Mouse (Mus musculus) forebrain, embryonic 13.5 days (tissue): ENCODE results near the gene Fat3. TPM values are rescaled to one million over a fixed set of nuclear protein-coding genes. Genes with fewer than 3 reads are reported as not detected.
A peak's percentile ranks its signal among the peaks of the same experiment; 100 is the strongest.

Source experiments
- ATAC-seq: fragments of 200-750 bp; cut with Nextera tagmentation; 2 replicates; pipeline ENCODE4 v1.8.0; 2017
- H3K27ac ChIP-seq: fragments of 300-500 bp; sonication (generic); 2 replicates; pipeline ENCODE4 v1.5.1; 2015; ENCODE audit warnings: inconsistent platforms, mild to moderate bottlenecking, moderate library complexity
- H3K27me3 ChIP-seq: fragments of 300-500 bp; sonication (generic); 2 replicates; pipeline ENCODE4 v1.6.1; 2015; ENCODE audit warnings: mild to moderate bottlenecking, inconsistent platforms
- H3K36me3 ChIP-seq: fragments of 300-500 bp; sonication (generic); 2 replicates; pipeline ENCODE4 v1.6.1; 2015; ENCODE audit warnings: mild to moderate bottlenecking, inconsistent platforms; ENCODE audit not compliant: poor library complexity, severe bottlenecking
- H3K4me1 ChIP-seq: fragments of 300-500 bp; sonication (generic); 2 replicates; pipeline ENCODE4 v1.6.1; 2015; ENCODE audit warnings: inconsistent platforms
- H3K4me2 ChIP-seq: fragments of 300-500 bp; sonication (generic); 2 replicates; pipeline ENCODE4 v1.6.1; 2015; ENCODE audit warnings: inconsistent platforms, mild to moderate bottlenecking, moderate library complexity
- H3K4me3 ChIP-seq: fragments of 300-500 bp; sonication (generic); 2 replicates; pipeline ENCODE4 v1.5.1; 2015; ENCODE audit warnings: mild to moderate bottlenecking, inconsistent platforms
- H3K9ac ChIP-seq: fragments of 300-500 bp; sonication (generic); 2 replicates; pipeline ENCODE4 v1.6.1; 2015; ENCODE audit warnings: mild to moderate bottlenecking, inconsistent platforms
- H3K9me3 ChIP-seq: fragments of 300-500 bp; sonication (generic); replicated peaks from 2 replicates; pipeline ENCODE4 v1.6.1; 2016; ENCODE audit warnings: inconsistent platforms
- WGBS: fragments of 180-500 bp; shearing (Covaris S2); methylation state at CpG from one replicate; pipeline ENCODE4 v1.1.7; 2015; 5-methylcytosine and 5-hydroxymethylcytosine counted together
- polyA plus RNA-seq: library from polyadenylated mRNA; unstranded; fragments of >200 nt; fragmentation: Nextera tagmentation; extraction: Ambion mirVana; gene quantifications from 2 replicates; pipeline ENCODE4 v1.2.1, GENCODE M21; 2015

Gene Fat3
- polyA plus RNA-seq, result 10.3 and 13.0 TPM in 2 replicates

DNA sequence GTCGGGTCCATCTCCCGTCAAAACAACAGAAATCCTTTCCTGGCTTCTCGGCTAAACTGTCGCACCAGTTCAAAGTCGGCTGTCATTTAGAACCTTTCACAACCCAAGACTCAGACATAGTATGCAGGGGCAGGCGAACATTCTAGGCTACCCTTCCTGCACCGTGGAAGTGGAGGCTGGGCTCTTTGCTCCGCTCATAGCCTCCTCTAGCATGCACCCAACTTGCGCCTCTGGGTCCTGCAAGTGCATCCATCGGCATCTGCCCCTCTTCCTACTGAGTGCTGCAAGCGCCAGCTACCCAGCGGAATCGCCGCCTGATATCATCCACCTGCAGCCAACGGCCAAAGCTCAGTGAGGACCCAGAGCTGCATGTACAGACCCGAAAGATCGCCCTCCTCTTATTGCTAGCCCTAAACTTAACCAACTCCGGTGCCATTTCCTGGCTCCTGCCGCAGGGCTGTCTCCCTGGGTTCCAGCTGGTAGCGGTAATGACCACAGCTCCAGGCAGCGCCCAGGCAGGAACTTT, at the start of gene Fat3:
TSS of gene Fat3 (minus strand) at position 100 of the 526 bp plus-strand sequence.
- peak; percentile 34 for ATAC-seq
- Histone ChIP-seq H3K27me3 (peaks cover 5% of the 10 kb centered on the region), H3K9ac (peak within 1 kb of the TSS; percentile 79), H3K27ac (peak within 1 kb of the TSS; percentile 91), H3K4me3 (peak within 1 kb of the TSS; percentile 63), H3K4me1 (peaks cover 21% of the 10 kb centered on the region), H3K9me3 (no peaks in the 10 kb centered on the region), H3K36me3 (no peaks in the 10 kb centered on the region), H3K4me2 (peak within 1 kb of the TSS; percentile 77)
- WGBS, result under 1% methylated on average over 21 of the region's 21 CpGs

DNA sequence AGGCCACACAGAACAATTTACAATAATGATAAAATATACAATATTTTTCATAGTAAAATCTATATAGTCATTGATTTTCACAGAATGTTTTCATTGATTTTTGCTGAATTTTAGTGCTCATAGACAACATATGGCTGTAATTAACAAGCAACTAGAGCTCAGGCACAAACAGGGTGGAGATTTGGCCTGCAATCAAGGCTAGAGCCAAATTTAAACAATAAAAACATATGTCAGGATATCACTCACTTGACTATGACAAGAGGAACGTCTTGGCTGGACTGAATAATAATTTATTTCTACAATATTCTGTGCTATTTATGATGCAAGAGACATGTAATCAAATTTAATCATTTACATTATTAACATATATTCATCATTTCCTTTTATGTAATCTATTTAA, 31.8 kb upstream of the Fat3 start:
- no peak overlapping the region for H3K27ac ChIP-seq
- WGBS, result 36% methylated on average over 1 of the region's 1 CpGs
- no peaks in the 10 kb centered on the region for H3K4me1 ChIP-seq
- ATAC-seq, result peak; percentile 67; the same call in 1 of the 2 replicates
- no peaks in the 10 kb centered on the region for H3K9me3 ChIP-seq
- H3K27me3 ChIP-seq, result no peaks in the 10 kb centered on the region
- H3K4me2 ChIP-seq, result no peak overlapping the region
- no peak overlapping the region for H3K9ac ChIP-seq
- H3K36me3 ChIP-seq, result no peaks in the 10 kb centered on the region
- no peak overlapping the region for H3K4me3 ChIP-seq

DNA sequence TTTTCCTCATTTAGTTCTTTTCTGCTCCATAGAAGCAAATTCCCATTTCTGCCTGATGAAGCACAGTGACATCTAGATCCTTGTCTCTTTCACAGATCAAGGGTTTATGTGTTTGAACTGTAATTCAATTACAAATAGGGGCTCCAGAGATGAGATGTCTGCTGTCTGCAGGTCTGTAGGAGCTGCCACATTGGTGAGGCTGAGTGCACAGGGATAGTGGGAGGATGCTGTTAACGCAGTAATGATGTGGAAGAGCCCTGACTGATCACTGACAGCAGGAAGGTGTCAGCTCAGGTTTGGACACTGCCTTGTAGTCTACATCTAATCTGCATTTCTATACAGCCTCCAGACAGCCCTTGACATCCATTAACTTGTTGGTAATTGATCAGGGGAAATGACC, 16.5 kb upstream of the Fat3 start:
- H3K9me3 ChIP-seq, result no peaks in the 10 kb centered on the region
- no peaks in the 10 kb centered on the region for H3K27me3 ChIP-seq
- no peaks in the 10 kb centered on the region for H3K36me3 ChIP-seq
- no peak overlapping the region for H3K4me2 ChIP-seq
- no peak for ATAC-seq
- 78% methylated on average over 1 of the region's 1 CpGs for WGBS
- H3K9ac ChIP-seq, result no peak overlapping the region
- H3K4me1 ChIP-seq, result no peaks in the 10 kb centered on the region
- H3K4me3 ChIP-seq, result no peak overlapping the region
- no peak overlapping the region for H3K27ac ChIP-seq

DNA sequence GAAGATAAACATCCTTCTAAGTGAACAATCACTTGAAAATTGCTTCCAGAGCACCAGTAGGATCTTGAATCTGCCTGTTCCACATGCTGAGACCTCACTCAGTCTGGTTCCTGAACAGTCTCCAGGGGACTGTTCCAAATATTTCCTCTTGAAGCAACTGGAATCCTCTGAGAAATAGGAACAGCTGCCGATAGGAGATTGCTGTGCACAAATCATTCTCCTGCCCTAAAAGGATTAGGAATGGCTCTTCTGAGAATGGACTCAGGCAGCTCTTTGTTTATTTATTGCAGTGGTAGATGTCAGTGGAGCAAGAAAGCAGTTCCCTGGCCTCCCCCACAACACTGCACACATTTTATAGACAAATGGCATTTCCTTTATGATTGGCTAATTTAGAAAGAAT, 10.9 kb upstream of the Fat3 start:
- Histone ChIP-seq H3K4me2 (no peak overlapping the region), H3K9me3 (no peaks in the 10 kb centered on the region), H3K9ac (no peak overlapping the region), H3K36me3 (no peaks in the 10 kb centered on the region), H3K27ac (no peak overlapping the region), H3K4me3 (no peak overlapping the region), H3K27me3 (no peaks in the 10 kb centered on the region), H3K4me1 (no peaks in the 10 kb centered on the region)
- 43% methylated on average over 1 of the region's 1 CpGs for WGBS
- no peak for ATAC-seq

DNA sequence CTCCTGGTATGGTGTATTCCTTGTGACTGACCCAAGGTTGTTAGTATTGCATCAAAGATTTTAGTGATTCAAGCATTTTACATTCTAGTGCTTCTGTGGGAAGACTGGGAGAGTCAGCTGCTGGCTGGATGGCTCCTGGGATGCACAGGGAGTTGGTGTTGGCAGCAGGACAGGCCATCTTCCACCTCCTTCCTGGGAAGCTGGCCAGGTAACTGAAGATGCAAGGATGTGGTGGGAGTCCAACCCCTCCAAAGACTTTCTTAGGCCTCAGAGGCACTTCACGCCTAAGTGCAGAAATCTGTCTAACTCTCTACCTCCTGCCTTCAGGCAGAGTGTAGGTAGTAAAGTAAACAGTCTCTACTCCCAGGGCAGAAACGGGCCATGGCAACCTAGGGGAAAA, 2.7 kb upstream of the Fat3 start:
- Histone ChIP-seq H3K27me3 (peaks cover 5% of the 10 kb centered on the region), H3K9ac (no peak overlapping the region), H3K4me2 (no peak overlapping the region), H3K9me3 (no peaks in the 10 kb centered on the region), H3K4me1 (peaks cover 13% of the 10 kb centered on the region), H3K4me3 (no peak overlapping the region), H3K36me3 (no peaks in the 10 kb centered on the region), H3K27ac (no peak overlapping the region)
- WGBS, result 75% methylated on average over 2 of the region's 2 CpGs
- ATAC-seq, result no peak

DNA sequence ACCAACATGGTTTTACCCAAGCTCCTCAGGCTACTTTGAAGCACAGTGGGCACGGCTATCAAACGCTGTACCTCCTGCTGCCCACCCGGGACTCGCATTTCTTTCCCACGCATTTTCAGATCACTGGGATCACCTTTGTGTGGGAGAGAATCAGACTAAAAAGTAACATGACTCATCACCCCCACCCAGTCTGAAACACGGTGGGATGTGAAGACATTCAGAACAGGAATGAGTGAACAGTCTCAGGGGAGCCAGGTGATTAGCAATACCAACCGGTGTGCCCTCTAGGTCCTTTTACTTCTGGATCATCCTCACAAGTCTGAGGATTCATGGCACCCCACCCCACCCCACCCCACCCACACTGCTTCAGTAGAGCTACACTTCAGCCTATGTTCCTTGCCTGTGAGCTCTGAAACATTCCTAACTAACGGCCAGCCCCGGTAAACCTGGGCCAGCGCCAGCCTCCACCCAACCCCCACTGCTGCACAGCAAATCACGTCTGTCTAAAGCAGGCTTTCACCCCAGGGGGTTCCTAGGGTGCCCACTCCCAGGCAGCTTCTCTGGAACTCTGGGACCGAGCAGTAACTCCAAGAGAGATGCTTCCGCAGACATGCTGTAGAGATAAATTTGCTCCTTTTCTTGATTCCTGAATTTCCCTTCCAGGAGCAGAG, 1.7 kb upstream of the Fat3 start:
- peak overlapping the region; percentile 79 for H3K9ac ChIP-seq
- peak overlapping the region; percentile 91; the same call in 1 of the 2 replicates for H3K27ac ChIP-seq
- peak overlapping the region; percentile 77 for H3K4me2 ChIP-seq
- H3K27me3 ChIP-seq, result peaks cover 5% of the 10 kb centered on the region
- peaks cover 21% of the 10 kb centered on the region for H3K4me1 ChIP-seq
- no peaks in the 10 kb centered on the region for H3K36me3 ChIP-seq
- peak overlapping the region; percentile 63 for H3K4me3 ChIP-seq
- ATAC-seq, result no peak
- 10% methylated on average over 13 of the region's 13 CpGs for WGBS
- no peaks in the 10 kb centered on the region for H3K9me3 ChIP-seq

DNA sequence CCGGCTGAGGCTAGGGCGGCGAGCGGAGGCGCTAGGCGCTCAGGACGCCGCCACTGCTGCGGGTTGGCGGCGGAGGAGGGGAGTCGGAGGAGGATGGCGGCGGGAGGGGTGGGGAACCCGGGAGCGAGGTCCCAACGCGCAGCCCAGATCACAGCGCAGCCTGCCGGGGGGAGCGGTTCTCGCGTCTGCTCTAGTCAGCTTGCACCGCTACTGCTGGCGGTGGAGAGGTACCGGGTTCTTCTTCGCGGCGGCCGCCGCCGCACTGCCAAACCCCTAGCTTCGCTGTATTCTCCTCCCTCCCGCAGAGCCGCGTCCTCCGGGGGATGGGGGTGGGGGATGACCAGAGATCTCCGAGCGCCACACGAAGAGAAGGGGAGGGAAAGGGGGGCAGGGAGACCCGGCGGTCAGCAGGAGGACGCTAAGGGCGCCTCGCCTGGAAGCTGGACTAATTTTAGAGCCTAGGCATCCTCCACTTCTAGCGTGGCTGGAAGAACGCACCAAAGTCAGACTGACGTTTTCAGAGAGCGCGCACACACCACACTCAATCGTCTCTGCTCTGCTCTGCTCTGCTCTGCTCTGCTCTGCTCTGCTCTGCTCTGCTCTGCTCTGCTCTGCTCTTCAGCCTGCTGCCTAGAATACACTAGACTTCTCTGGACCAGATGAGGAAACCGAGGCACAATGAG, 1.0 kb upstream of the Fat3 start:
- Histone ChIP-seq H3K9ac (peak overlapping the region; percentile 79), H3K27ac (peak overlapping the region; percentile 91), H3K9me3 (no peaks in the 10 kb centered on the region), H3K4me3 (peak overlapping the region; percentile 63), H3K4me2 (peak overlapping the region; percentile 77), H3K4me1 (peaks cover 21% of the 10 kb centered on the region), H3K27me3 (peaks cover 5% of the 10 kb centered on the region), H3K36me3 (no peaks in the 10 kb centered on the region)
- ATAC-seq, result peak; percentile 84
- WGBS, result under 1% methylated on average over 45 of the region's 52 CpGs

DNA sequence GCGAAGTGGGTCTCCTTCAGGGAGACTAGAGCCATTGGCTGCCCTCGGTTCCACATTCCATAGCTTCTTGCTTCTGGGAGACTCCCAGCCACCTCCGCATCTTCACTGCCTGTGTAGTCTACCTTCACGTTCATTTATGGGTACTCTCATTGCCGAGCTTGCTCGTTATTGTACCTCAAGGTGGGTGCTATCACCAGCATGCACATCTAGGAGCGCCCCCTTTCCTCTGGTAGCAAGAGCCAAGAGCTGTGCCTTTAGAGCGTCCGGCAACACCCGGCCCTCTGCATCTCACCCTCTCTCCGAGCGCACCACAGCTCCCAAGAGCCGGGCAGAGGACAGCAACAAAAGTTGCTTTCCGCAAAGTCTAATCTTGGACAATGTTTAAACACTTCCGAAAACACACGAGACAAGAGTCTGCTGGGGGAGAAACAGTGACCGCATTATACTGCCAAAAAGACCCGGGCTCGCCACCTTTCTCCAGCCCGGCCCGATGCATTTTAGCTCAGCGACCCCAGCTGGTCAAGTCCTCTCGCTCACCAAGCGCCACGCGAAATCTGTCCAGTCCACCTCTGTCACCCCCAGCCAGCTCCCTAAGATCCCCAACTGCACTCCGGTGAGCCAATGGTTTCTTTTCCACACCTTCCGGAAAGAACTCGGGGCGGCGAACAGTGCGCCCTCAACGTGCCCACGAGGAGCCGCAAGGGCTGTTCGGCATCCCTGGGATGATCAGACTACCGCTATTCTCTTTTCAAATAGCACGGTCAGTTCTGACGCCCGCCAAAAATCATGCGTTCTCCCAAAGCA, 501 bp downstream of the Fat3 start:
- WGBS, result 0% methylated on average over 41 of the region's 41 CpGs
- Histone ChIP-seq H3K4me1 (peaks cover 21% of the 10 kb centered on the region), H3K4me3 (peak overlapping the region; percentile 63), H3K36me3 (no peaks in the 10 kb centered on the region), H3K27ac (peak overlapping the region; percentile 91), H3K4me2 (peak overlapping the region; percentile 77), H3K27me3 (peaks cover 5% of the 10 kb centered on the region), H3K9me3 (no peaks in the 10 kb centered on the region), H3K9ac (peak overlapping the region; percentile 79)
- ATAC-seq, result peak; percentile 50

DNA sequence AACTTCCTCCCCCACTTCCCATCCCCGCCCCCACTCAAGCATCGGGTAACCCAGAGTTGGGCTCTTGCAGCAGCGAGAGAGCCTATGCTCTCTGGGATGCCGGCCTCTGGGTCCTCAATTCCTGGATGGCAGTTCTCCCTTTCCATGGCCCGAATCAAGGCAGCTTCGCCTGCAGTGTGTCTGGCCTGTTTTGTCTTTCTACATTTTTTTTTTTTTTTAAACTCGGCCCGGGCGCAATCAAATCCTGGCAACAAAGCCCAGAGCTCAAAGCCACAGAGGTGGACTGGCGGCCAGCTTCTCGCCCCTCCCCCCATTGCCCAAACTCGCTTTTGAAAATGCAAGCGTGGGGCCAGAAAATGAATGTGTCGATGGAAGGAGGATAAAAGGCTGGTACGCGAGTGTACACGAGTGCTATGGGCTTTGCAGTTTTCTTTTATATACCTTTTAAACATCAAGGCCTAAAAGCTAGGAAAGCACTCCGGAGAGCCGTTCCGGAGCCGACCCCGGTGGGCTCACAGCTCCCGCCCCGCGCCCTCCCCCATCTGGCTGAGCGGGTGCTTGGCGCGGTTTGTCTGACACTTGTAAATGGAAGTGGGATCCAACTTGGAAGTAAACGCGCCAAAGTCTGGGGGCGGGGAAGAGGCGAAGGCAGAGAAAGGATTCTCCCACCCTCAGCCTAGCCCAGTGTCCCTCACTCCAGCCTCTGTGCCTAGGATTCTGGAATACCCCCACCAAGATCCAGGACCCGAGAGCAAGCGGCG, 1.3 kb downstream of the Fat3 start:
- no peaks in the 10 kb centered on the region for H3K36me3 ChIP-seq
- peak overlapping the region; percentile 91 for H3K27ac ChIP-seq
- peaks cover 5% of the 10 kb centered on the region for H3K27me3 ChIP-seq
- H3K4me3 ChIP-seq, result peak overlapping the region; percentile 63
- WGBS, result 1% methylated on average over 35 of the region's 35 CpGs
- H3K4me1 ChIP-seq, result peaks cover 21% of the 10 kb centered on the region
- no peaks in the 10 kb centered on the region for H3K9me3 ChIP-seq
- ATAC-seq, result peak; percentile 52
- H3K4me2 ChIP-seq, result peak overlapping the region; percentile 77
- H3K9ac ChIP-seq, result peak overlapping the region; percentile 79

DNA sequence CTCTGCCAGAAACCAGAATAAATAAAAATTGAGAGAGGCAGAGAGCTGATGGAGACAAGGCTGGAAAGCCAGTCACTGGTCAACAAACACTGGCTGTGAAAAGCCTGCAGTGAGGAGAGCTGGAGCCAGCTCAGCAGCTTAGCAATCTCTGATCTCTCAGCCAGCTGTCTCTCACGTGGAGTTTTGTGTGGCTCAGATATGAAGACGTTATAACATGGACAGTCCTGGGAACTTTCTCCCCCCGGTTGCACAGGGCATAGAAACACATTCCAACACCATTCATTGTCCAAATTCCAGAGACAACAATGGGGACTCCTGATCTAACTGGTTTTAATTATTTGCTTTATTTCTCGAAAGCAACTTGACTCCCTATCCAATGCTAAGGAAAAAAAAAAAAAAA, 2.2 kb downstream of the Fat3 start:
- 5% methylated on average over 4 of the region's 4 CpGs for WGBS
- peaks cover 5% of the 10 kb centered on the region for H3K27me3 ChIP-seq
- H3K9me3 ChIP-seq, result no peaks in the 10 kb centered on the region
- ATAC-seq, result no peak
- no peaks in the 10 kb centered on the region for H3K36me3 ChIP-seq
- peak overlapping the region; percentile 63 for H3K4me3 ChIP-seq
- peak overlapping the region; percentile 65 for H3K27ac ChIP-seq
- peaks cover 21% of the 10 kb centered on the region for H3K4me1 ChIP-seq
- H3K4me2 ChIP-seq, result peak overlapping the region; percentile 77
- H3K9ac ChIP-seq, result peak overlapping the region; percentile 79; the same call in 1 of the 2 replicates

DNA sequence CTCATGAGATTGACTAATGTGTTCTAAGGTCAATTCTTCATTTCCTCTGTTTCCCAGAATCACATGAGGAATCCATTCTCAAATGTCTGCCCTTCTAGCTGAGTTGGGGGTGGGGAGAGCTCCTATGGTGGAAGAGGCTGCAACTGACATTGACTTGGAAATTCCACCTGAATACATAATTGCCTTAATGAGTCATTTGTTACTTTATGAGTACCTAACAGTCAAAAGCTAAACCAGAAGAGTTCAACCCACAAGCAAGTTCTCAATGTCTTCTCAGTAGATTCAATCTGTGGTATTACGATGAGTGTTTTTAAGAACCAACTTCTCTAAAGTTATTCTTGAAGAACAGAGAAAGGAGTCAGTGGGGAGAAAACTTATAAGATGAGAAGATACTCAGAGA, 3.7 kb downstream of the Fat3 start:
- Histone ChIP-seq H3K27me3 (no peaks in the 10 kb centered on the region), H3K36me3 (no peaks in the 10 kb centered on the region), H3K9ac (no peak overlapping the region), H3K27ac (no peak overlapping the region), H3K9me3 (no peaks in the 10 kb centered on the region), H3K4me1 (peaks cover 10% of the 10 kb centered on the region), H3K4me3 (no peak overlapping the region), H3K4me2 (no peak overlapping the region)
- 95% methylated on average over 1 of the region's 1 CpGs for WGBS
- no peak for ATAC-seq
